Mouse (Mus musculus): ENCODE data around the gene Lrrc4.

- TF ChIP-seq CTCF (IDR thresholded peaks at IDR 0.05; ENCODE audit: borderline replicate concordance, insufficient read depth, low read depth, low read length), result no peak
- TF ChIP-seq POLR2A (IDR thresholded peaks at IDR 0.05; ENCODE audit: borderline replicate concordance, insufficient read depth, low read length), result no peak
Observed at GRCm38 (mm10) chr6:28814895-28815294, 16.7 kb downstream of the Lrrc4 start.

Data from cerebellum, adult 2 months (tissue).